Mouse (Mus musculus): ENCODE data around the gene Tcf20. TPM values are rescaled to one million over a fixed set of nuclear protein-coding genes. Genes with fewer than 3 reads are reported as not detected.
A peak's percentile ranks its signal among the peaks of the same experiment; 100 is the strongest.

Tcf20 gene
- total RNA-seq, 2 experiments from 2014 or later, result 123 to 128 TPM

DNA sequence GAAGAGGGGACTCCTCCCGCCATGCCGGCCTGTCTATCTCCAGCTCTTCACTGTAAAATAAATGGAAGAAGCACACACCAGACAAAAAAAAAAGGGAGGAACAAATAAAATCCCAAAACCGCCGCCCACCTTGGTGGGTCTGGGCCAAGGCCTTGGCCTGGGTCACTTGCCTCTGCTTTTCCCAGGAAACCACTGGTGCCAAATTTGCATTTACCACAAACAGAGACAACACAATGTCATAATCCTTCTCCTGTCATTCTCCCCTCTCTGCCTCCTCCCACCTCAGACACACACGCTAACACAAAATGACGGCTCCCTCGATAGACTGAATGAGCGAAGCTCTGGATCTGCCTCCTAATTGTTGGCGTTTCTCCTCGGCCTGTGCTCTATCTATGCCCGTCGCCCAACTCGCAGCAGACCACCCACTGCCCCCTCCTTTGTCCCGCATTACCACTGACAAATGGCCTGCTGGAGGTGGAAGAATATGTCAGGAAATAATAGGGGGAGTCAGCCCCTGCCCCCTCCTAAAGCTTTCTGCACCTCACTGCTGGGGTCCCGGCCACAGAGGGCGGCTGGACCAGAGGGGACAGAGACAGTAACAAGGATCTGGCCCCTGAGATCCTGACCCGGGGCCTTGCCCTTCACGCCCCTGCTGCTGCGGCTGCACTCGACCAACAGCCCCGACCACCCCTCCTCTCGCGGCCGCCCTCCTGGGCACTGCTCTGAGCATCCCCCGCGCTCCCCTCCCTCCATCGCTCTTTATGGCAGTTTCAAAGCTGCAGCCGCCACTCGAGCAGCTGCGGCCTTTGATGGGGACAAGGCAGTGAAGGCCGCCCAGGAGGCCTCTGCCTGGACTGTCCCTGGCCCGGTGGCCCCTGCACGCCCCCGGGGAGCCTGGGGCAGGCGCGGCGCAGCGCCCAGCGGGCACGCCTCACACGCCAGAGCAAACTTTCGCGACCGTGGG lies 76.4 kb downstream of the Tcf20 start:
- intact Hi-C loops (cut with DNase I), result no loop called here
- peak in 1 of 2 experiments; percentile 51 for DNase-seq (ENCODE audit: extremely low spot score in 1 of 2, low spot score in 2 of 2)

DNA sequence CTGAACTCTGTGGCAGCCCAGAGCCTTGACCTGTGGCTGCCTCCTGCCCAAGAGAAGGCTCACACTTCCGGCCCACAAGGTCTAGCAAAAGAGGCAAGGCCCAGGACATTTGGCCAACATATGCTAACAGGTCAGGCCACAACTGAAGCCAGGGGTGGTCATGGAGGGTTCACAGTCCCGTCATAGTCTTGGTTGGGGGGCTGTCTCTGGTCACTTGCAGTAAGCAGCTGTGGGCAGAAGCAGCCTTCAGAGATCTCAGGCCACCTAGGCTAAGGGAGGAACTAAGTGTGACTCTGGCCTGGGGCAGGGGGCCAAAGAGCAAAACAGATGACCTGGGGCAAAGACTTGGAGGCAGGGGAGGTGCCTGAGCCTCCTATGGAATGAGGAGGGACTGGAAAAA lies 77.1 kb downstream of the Tcf20 start:
- no peak for DNase-seq (ENCODE audit: extremely low spot score in 1 of 2, low spot score in 2 of 2)
- intact Hi-C loops (cut with DNase I), result no loop called here

DNA sequence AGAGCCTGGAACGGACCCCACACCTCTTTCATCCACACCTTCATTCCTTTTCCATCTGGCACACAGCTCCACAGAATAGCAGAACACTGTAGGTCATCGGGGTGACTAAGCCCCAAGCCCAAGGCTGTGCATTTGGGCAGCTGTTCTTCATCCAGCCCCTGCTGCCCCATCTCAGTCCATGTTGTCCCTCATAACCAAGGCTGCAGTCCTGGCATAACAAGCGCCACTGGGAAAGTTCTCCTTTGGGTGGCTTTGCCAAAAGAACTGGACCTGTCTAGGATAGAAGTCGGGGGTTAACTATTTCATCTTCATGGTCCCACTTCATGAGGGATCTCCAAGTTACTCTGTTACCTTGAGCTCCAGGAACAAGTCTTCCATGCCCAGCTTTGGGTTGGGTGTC lies 77.9 kb downstream of the Tcf20 start:
- no peak for DNase-seq (ENCODE audit: extremely low spot score in 1 of 2, low spot score in 2 of 2)
- intact Hi-C loops (cut with DNase I), result no loop called here

DNA sequence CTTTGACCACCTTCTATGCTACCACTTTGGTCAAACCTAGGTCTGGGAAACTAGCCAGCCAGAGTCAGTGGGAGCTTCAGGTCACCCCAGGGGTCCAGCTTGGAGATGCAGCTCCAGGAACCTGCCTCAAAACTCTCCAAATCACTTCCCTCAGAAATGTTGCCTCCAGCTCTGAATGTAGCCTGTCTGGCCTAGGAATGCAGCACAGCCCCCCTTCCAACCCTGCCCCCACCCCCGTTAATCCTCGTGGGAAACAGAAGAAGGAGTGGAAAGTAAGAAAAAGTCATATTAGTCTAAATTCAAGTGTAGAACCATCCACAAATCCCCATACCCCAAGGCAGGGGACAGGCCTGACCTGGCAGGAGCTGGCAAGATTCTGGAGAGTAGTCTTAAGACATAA lies 79.2 kb downstream of the Tcf20 start:
- no peak for DNase-seq (ENCODE audit: extremely low spot score in 1 of 2, low spot score in 2 of 2)
- intact Hi-C loops (cut with DNase I), result no loop called here

DNA sequence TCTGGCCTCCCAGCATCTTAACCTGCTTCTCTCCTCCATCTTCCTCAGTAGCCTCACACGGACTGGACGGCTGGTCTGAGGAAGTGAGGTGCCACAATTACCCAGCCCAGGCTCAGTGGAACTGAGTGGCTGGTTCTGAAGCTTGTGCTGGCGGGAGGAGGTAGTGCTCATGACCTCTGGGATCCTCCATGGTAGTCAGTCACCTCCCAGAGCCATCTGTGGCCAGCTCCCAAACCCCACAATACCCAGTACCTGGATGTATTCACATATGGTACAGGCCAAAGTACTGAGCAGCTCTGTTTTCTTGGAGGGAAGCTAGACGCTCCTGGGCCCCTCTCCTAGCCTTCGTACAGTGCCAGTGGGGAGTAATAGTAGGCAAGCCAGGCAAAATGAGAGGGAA lies 80.4 kb downstream of the Tcf20 start:
- no peak for DNase-seq (ENCODE audit: extremely low spot score in 1 of 2, low spot score in 2 of 2)
- intact Hi-C loops (cut with DNase I), result no loop called here

DNA sequence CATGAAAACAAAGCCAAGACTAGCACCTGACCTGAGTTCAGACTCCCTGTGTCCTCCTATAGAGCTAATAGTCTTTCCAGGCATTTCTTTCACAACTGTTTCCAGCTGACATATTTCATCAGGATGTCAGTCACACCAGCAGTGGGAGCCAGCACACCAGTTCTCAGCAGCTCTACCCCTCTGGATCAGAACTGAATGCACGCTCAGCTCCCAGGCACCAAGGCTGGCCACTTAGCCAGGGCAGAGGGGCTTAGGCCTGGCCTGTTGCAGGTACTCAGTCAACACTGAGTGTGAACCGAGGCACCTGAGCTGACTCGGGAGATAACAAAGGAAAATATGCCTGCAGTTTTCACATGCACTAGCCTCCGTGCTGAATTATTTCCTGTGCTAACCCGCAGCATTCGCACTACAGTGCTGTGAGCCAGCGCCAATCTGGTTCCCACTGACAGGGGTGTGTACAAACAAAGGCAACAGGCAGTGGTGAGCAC lies 81.1 kb downstream of the Tcf20 start:
- intact Hi-C loops (cut with DNase I), result no loop called here
- no peak for DNase-seq (ENCODE audit: extremely low spot score in 1 of 2, low spot score in 2 of 2)

DNA sequence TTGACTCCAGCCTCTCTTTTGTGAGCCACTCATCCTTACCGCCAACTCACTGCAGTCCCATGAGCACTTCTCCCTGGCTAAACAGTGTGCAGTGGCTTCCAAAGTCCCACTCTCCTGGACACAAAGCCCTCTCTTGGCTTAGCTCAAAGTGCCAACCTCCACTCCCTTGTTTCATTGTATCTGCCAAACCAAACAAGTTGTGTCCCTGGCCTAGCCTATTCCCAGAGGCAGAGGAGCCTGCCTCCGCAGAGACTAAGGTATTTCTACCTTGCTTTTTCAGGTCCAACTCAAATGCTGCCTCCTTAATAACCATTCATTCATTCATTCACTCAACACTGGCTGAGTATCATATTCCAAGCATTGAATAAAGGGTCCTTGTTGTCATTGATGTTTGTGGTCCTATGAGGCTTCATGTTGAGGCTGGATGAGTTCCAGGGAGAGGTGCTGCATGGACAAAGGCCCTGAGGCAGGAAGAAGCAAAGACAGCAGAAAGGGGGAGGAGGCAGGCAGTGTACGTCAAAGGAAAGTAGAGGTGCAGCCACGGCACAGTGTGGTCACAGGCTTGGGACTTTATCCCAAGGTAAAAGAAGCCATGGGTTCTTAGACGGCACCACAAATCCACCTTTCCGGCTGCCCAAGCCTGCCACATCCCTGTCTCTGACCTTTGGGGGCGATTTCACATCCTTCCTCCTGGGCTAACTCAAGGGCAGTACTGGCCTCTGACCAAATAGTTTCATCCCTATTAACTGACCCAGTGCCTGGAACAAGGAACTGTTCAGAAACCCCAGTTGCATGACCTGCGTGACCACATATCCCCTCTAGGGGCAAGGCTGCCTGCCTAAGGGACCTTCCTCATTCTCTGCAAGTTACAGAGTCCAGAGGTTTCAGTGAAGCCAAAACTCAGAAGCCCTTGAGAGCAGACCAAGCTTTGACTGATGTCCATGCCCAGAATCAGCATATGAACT lies 82.0 kb downstream of the Tcf20 start:
- DNase-seq (ENCODE audit: extremely low spot score in 1 of 2, low spot score in 2 of 2), result no peak
- intact Hi-C loops (cut with DNase I), result no loop called here

DNA sequence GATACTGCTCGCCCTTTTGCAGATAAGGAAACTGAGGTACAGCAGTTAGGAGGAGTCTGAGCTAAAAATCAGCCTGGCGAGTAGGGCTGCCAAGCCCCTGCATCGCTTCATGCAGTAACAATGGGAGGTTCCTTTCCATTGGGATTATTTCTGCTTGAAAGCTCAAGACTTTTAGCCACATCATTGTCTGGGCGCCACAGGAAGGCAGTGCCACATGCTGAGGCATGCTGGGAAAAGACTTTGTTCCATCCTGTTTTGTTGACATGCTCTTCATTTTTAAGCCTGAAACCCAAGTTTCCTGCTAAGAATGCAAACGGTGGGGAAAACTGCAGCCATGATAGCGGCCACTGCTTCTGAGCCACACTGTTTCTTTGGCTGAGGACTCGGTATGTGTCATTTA lies 83.1 kb downstream of the Tcf20 start:
- DNase-seq (ENCODE audit: extremely low spot score in 1 of 2, low spot score in 2 of 2), result no peak

DNA sequence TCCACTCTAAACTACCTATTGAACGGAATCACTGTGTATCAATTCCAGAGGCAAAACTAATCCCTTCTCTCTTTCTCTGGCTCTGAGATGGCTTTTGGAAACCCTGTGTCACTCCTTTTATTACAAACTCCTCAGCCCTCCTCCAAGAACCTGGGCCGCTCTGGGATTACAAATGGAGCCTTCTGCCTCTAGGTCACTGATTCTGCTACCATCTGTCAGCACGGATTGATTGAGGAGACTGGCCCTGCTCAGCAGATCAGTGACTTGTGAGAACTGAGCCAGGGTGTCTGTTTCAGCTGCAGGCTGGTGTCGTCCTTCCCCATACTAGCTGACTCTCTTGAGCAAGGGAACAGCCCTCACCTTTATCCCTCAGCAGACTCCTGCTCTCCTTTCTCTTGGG lies 85.2 kb downstream of the Tcf20 start:
- intact Hi-C loops (cut with DNase I), result loop anchor here (5.0 kb wide), 1 partner anchor 135 kb away; no protein-coding TSS in a partner anchor
- no peak for DNase-seq (ENCODE audit: extremely low spot score in 1 of 2, low spot score in 2 of 2)

More for the DNA sequence above, 83.1 kb downstream of the Tcf20 start:
- intact Hi-C loops (cut with DNase I), result loop anchor here (5.0 kb wide), 1 partner anchor 133 kb away; no protein-coding TSS in a partner anchor

DNA sequence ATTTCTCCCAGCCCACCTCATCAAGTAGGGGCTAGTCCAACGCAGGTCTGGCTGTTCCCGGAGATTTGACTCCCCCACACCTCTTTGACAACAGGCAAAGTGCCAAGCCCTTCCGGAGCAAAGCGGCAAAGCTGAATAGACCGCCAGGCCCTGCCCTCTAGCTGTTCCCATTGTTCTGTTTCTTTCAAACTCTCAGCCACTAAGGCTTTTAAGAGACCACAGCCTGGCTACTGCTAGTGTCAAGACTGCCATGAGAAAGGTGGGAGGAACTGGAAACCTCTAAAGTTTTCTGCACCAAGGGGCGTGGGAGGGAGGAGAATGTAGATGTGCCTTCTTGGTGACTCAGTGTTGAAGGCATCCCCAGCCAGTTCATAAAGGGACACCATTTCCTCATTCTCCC lies 86.4 kb downstream of the Tcf20 start:
- no peak for DNase-seq (ENCODE audit: extremely low spot score in 1 of 2, low spot score in 2 of 2)
- intact Hi-C loops (cut with DNase I), result loop anchor here (5.0 kb wide), 1 partner anchor 136 kb away; no protein-coding TSS in a partner anchor

DNA sequence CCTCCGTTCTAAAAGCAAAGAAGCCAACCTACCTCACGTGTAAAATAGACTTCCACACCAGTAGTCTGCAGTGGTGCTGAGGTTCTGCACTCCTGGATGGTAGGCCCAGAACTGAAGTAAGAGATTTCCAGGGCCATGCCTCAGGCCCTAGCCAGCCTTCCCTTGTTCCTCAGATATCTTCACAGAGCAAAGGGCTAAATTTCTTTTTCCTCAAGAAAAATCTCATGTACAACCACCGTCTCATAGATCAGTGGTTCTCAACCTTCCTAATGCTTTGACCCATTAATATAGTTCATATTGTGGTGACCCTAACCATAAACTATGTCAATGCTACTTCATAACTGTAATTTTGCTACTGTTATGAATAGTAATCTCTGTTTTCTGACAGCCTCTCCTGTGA lies 87.3 kb downstream of the Tcf20 start:
- intact Hi-C loops (cut with DNase I), result loop anchor here (5.0 kb wide), 1 partner anchor 137 kb away; no protein-coding TSS in a partner anchor
- DNase-seq (ENCODE audit: extremely low spot score in 1 of 2, low spot score in 2 of 2), result no peak

DNA sequence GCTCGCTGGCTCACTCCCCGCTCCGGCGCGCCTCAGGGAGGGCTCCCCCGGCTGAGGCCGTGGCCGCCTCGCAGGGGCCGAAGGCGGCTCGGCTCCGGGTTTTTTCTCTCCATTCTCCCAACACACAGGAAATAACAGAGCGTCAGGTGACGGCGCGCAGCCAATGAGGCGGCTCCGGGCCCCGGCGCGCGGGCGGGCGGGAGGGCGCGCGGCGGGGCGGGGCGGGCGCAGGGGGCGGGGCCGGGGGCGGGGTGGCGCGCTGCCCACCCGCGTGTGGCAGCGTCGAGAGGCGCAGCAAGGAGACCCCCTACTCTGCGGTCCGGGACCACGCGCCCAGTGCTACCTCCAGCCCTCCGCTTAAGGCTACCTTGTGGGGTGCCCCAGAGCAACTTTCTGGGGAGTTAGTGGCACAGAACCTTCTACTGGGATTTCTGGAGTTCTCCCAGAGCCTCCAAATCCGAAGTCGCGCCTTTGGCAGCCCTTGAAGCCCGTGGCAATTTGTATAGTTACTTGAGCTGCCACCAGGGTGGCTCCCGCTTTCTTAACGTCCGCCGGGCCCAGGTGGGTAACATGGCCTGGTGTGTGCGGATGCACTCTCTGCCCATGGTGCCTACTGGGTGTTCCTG lies 87.9 kb downstream of the Tcf20 start:
- intact Hi-C loops (cut with DNase I), result loop anchor here (5.0 kb wide), 2 partner anchors 92 to 138 kb away; no protein-coding TSS in a partner anchor

DNA sequence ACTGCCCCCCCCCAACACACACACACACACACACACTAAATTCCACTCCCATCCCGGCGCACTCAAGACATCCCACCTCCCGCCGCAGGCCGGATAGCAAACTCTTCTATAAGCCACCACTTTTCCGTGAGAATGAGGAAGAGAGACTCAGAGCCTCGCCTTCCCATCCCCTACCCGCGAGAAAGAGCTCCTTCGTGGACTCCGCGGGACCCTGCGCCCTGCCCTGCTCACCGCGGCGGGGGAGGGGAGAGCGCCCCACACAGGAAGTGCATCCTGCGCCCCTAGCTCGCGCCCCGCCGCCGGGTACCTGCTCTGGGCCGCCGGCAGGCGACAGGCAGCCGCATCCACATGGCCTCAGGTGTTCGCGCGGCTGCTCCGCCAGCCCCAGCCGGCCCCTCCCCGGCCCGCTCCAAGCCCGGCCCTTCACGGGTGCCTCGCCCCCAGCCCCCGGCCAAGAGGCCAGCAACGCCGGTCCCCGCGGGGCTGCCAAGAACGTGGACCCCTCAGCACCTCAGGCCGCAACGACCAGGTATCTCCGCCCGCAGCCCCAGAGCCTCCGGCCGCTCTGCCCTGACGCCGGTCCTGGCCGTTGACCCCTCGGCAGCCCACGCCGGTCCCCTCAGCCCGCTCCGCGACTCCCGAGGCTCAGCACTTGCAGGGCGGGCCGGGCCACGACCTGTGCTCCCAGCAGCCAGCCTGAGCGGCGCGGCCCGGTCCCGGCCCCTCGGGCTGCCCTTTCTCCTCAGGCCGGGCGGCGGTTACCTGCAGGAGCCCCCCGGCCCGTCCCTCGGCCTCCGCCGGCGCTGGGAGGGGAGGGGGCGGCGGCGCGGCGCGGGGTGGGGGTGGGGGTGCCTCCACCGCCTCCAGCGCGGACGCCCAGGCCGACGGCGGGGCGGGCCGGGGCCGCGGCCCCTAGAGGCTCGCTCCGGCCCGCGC lies 88.7 kb downstream of the Tcf20 start:
- peak in 1 of 2 experiments; percentile 61 for DNase-seq (ENCODE audit: extremely low spot score in 1 of 2, low spot score in 2 of 2)
- intact Hi-C loops (cut with DNase I), result loop anchor here (5.0 kb wide), 1 partner anchor 92 kb away; no protein-coding TSS in a partner anchor

More for the DNA sequence above, 87.9 kb downstream of the Tcf20 start:
- DNase-seq (ENCODE audit: extremely low spot score in 1 of 2, low spot score in 2 of 2), result peak in 1 of 2 experiments; percentile 91

DNA sequence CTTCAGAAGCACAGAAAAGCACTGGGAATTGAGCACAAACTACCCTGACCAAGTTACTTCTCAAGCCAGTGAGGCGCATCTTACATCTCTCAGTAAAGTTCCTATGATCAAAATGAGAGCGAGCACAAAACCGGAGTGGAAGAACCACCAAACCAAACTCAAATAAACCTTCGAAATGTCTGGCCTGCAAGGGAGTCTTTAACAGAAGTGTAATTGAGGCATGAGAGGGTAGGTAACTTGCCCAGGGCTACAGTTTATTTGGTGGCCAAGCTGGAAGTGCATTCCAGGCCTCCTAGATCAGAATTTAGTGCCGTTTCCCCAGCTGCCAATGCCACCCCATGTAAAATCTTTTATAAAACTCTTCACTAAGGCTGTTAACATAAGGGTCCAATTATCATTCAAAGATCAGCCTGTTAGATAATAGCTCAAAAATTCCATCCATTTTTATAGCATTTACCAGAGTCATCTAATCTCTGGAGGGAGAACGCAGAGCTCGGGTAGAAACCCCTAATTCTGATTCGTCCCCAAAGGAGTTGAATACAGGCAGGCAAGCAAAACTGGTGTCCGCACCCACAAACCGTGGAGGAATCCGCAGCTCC lies 89.4 kb downstream of the Tcf20 start:
- no peak for DNase-seq (ENCODE audit: extremely low spot score in 1 of 2, low spot score in 2 of 2)
- intact Hi-C loops (cut with DNase I), result loop anchor here (5.0 kb wide), 1 partner anchor 91 kb away; no protein-coding TSS in a partner anchor

DNA sequence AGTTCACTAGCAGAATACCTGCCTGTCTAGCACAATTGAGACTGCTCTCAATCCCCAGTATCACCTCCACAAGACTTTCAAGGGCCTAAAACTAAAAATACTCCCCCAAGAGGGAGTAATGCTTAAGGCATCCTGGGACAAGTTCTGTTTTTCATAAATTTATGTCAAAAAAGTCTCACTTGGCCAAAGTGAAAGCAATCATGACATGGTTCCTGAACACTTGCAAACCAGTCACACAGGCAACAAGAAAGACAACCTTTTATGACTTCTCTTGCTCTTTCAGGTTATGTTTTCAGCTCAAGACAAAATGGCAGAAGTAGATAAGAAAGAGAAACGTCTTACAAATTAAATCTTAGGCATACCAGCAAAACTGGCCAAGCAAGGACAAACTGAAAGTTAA lies 91.3 kb downstream of the Tcf20 start:
- no peak for DNase-seq (ENCODE audit: extremely low spot score in 1 of 2, low spot score in 2 of 2)
- intact Hi-C loops (cut with DNase I), result loop anchor here (5.0 kb wide), 1 partner anchor 89 kb away; no protein-coding TSS in a partner anchor

DNA sequence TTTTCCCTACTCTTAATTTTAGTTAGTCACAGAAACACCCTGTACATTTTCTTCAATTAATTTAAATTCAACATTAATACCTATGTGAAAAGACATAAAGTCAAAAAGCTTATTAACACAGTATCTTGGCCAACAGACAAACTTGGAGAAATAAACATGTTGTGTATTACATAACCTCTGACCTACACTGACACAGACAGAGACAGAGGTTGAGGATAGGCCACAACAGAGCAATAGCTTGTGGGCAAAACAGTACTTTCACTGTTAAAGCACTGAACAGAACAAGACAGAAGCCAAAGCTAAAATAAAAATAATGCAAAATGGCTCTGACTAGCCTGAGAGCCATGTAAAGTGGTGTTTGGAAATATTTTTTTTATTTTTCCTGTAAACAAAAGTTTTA lies 97.2 kb downstream of the Tcf20 start:
- DNase-seq (ENCODE audit: extremely low spot score in 1 of 2, low spot score in 2 of 2), result no peak

DNA sequence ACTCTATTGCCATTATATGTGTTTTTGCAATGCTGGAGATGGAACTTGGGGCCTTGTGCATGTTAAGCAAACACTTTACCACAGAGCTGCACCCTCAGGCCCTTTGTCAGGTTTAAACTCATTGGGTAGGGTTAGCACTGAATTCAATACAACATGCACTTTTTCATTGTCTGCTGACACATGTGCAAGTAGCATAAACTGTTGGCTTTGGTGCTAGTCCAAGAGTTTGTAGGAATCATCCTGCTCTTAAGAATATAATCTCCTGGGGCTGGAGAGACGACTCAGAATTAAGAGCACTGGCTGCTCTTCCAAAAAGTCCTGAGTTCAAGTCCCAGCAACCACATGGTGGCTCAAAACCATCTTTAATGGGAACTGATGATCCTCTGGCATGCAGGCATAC lies 98.2 kb downstream of the Tcf20 start:
- DNase-seq (ENCODE audit: extremely low spot score in 1 of 2, low spot score in 2 of 2), result no peak
- intact Hi-C loops (cut with DNase I), result no loop called here

More for the DNA sequence above, 97.2 kb downstream of the Tcf20 start:
- intact Hi-C loops (cut with DNase I), result no loop called here

Data from left cerebral cortex, postnatal 10 days (tissue).